Mouse (Mus musculus) gonadal fat pad, adult 2 months (tissue): ENCODE data around the gene Wnt7a. TPM values are rescaled to one million over a fixed set of nuclear protein-coding genes. Genes with fewer than 3 reads are reported as not detected.

Experiments
- DNase-seq: peaks from one replicate; pipeline ENCODE4 v3.0.0-alpha.2; 2012; ENCODE audit warnings: low read depth
- polyA plus RNA-seq: library from polyadenylated mRNA; depleted of rRNA; stranded (reverse); fragments of >200 nt; gene quantifications from 2 replicates; pipeline ENCODE4 v1.2.3, GENCODE M21; 2012

Gene Wnt7a
- polyA plus RNA-seq, 1 experiment: not detected

- DNase-seq: no peak
These were observed 26.7 kb downstream of the Wnt7a start for GRCm38 (mm10) chr6:91384415-91384814.

- DNase-seq: no peak
These were observed 27.3 kb downstream of the Wnt7a start for GRCm38 (mm10) chr6:91383871-91384270.

- DNase-seq: no peak
These were observed 27.9 kb downstream of the Wnt7a start for GRCm38 (mm10) chr6:91383303-91383702.

- DNase-seq: no peak
These were observed 31.3 kb downstream of the Wnt7a start for GRCm38 (mm10) chr6:91379871-91380270.

- no peak for DNase-seq
These were observed 31.9 kb downstream of the Wnt7a start for GRCm38 (mm10) chr6:91379266-91379665.

- no peak for DNase-seq
These were observed 38.2 kb downstream of the Wnt7a start for GRCm38 (mm10) chr6:91372977-91373376.

- DNase-seq: no peak
These were observed 38.6 kb downstream of the Wnt7a start for GRCm38 (mm10) chr6:91372586-91372971.

- DNase-seq: no peak
These were observed 39.1 kb downstream of the Wnt7a start for GRCm38 (mm10) chr6:91371912-91372585.

GRCm38 (mm10) chr6:91366781-91367180 lies 44.4 kb downstream of the Wnt7a start:
- DNase-seq: no peak

- DNase-seq: no peak
These were observed 45.7 kb downstream of the Wnt7a start for GRCm38 (mm10) chr6:91365480-91365879.

GRCm38 (mm10) chr6:91362756-91363155 lies 48.4 kb downstream of the Wnt7a start:
- no peak for DNase-seq

GRCm38 (mm10) chr6:91360998-91361397 lies 50.2 kb downstream of the Wnt7a start:
- DNase-seq: no peak

- DNase-seq: no peak
These were observed 50.8 kb downstream of the Wnt7a start for GRCm38 (mm10) chr6:91360371-91360690.

GRCm38 (mm10) chr6:91359672-91360370 lies 51.3 kb downstream of the Wnt7a start:
- no peak for DNase-seq

GRCm38 (mm10) chr6:91358866-91359656 lies 52.1 kb downstream of the Wnt7a start:
- DNase-seq: no peak

- no peak for DNase-seq
These were observed 52.8 kb downstream of the Wnt7a start for GRCm38 (mm10) chr6:91358394-91358793.

- no peak for DNase-seq
These were observed 53.8 kb downstream of the Wnt7a start for GRCm38 (mm10) chr6:91357238-91357876.

- DNase-seq: no peak
These were observed 61.5 kb downstream of the Wnt7a start for GRCm38 (mm10) chr6:91349620-91350019.

- no peak for DNase-seq
These were observed 63.4 kb downstream of the Wnt7a start for GRCm38 (mm10) chr6:91347721-91348120.

GRCm38 (mm10) chr6:91346906-91347156 lies 64.3 kb downstream of the Wnt7a start:
- DNase-seq: no peak

- DNase-seq: no peak
These were observed 64.9 kb downstream of the Wnt7a start for GRCm38 (mm10) chr6:91346071-91346905.

GRCm38 (mm10) chr6:91345091-91345490 lies 66.1 kb downstream of the Wnt7a start:
- DNase-seq: no peak
